Mouse (Mus musculus): ENCODE data around the gene Rnd1. TPM values are rescaled to one million over a fixed set of nuclear protein-coding genes. Genes with fewer than 3 reads are reported as not detected.

Gene Rnd1
- polyA plus RNA-seq, 1 experiment = 34.5 TPM

DNA sequence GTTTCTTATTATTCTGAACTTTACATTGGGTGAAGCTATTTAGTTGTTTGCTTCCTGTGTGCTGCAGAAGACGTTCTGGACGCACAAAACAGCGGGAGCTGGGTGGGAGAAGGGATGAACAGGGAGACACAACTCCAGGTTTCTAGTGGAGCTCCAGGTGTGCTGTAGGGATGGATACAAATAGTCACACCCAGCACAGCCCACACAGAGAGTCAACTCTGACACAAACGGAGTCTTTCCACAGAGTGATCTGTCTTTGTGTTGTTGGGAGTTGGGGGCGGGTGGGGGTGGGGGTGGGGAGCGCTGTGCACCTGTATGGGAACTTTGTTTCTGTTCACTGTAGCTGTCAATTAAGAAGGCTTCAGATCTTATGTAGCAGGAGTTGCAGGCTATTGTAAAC is 54.5 kb downstream of the Rnd1 start:
- H3K4me1 ChIP-seq (ENCODE audit: control insufficient read depth, insufficient read depth, low read length) = no peaks in the 10 kb centered on the region
- no peak overlapping the region for H3K27ac ChIP-seq (ENCODE audit: insufficient read depth, low read length)
- no peak for TF ChIP-seq POLR2A (IDR thresholded peaks at IDR 0.05; ENCODE audit: extremely low read depth, insufficient read depth, low read length)
- TF ChIP-seq CTCF (IDR thresholded peaks at IDR 0.05; ENCODE audit: extremely low read depth, insufficient read depth, low read length) = no peak
- no peak overlapping the region for H3K4me3 ChIP-seq (ENCODE audit: insufficient read depth, low read length)

DNA sequence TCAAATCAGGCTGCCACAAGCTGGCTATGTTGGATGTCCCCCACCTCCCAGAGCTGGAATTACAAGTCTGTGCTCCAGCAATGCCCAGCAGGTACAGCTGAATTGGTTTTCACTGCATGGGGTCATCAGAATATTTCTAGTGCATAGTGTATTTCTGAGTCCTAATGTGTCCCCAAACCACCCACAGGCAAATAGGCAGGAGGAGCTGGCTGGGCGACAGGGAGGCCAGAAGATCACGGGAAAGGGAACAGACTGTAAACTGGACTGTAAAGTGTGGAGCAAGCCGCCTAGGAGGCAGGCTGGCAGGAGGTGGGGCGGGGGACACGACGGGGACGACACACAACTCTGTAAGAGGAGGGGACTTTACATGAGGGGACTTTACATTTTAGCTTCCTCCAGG is 55.1 kb downstream of the Rnd1 start:
- no peak for TF ChIP-seq CTCF (IDR thresholded peaks at IDR 0.05; ENCODE audit: extremely low read depth, insufficient read depth, low read length)
- no peak for TF ChIP-seq POLR2A (IDR thresholded peaks at IDR 0.05; ENCODE audit: extremely low read depth, insufficient read depth, low read length)
- no peaks in the 10 kb centered on the region for H3K4me1 ChIP-seq (ENCODE audit: control insufficient read depth, insufficient read depth, low read length)
- no peak overlapping the region for H3K4me3 ChIP-seq (ENCODE audit: insufficient read depth, low read length)
- no peak overlapping the region for H3K27ac ChIP-seq (ENCODE audit: insufficient read depth, low read length)

DNA sequence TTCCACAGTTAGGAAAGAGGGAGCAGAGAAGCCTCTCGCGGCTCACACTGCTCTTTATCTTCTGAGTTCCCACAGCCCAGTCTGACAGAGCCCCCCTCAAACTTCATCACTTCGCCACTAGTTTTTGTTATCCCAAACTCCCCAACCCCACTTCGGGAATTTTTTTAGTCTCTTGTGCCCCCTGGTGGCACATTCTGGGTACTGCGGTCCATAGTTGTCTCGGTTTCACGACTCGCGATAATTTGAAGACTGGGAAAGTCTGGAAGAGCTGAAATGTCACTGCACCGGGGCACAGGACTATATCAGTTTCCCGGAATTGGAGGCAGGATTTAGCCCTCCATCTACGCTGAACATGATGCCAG is 60.1 kb downstream of the Rnd1 start:
- TF ChIP-seq CTCF (IDR thresholded peaks at IDR 0.05; ENCODE audit: extremely low read depth, insufficient read depth, low read length) (peak; percentile 74), POLR2A (IDR thresholded peaks at IDR 0.05; ENCODE audit: extremely low read depth, insufficient read depth, low read length) (no peak)

DNA sequence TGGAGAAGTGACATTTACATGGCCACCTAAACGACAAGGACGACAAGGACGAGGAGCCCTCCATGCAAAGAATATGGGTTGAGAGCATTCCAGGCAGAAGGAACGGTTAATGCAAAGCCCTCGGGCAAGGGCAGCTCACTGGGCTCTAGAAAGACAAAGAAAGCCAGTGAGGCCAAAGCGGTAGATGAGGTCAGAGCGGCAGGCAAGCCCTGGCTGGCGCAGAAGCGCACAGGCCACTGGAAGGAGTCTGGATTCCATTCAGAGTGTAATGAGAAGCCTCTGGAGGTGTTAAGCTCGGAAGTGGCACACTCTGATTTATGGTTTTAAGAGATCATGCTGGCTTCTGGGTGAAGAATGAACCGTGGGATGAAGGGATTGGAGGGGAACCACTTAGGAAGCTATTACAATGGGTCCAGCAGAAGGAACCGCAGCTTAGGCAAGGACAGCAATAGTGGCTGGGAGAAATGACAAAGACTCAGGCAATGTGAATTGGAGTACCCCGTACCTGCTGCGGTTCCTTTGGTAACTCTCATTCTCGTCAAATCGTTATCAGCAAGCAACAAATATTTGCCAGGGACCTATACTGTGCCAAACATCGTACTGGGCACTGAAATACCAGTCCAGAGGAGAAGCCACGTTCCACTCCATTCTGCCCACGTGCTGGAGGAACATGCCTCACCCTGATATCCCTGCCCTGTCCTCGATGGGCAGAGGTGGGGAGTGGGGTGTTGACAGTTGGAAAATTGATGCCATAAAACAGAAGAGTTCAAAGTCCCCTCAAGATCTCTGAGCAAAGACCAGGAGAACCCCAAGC is 60.7 kb downstream of the Rnd1 start:
- TF ChIP-seq POLR2A (IDR thresholded peaks at IDR 0.05; ENCODE audit: extremely low read depth, insufficient read depth, low read length) = no peak
- TF ChIP-seq CTCF (IDR thresholded peaks at IDR 0.05; ENCODE audit: extremely low read depth, insufficient read depth, low read length) = no peak
- Histone ChIP-seq H3K4me3 (ENCODE audit: insufficient read depth, low read length) (no peak overlapping the region), H3K4me1 (ENCODE audit: control insufficient read depth, insufficient read depth, low read length) (no peaks in the 10 kb centered on the region)

More for the DNA sequence above, 60.1 kb downstream of the Rnd1 start:
- Histone ChIP-seq H3K4me1 (ENCODE audit: control insufficient read depth, insufficient read depth, low read length) (no peaks in the 10 kb centered on the region), H3K4me3 (ENCODE audit: insufficient read depth, low read length) (no peak overlapping the region), H3K27ac (ENCODE audit: insufficient read depth, low read length) (no peak overlapping the region)

DNA sequence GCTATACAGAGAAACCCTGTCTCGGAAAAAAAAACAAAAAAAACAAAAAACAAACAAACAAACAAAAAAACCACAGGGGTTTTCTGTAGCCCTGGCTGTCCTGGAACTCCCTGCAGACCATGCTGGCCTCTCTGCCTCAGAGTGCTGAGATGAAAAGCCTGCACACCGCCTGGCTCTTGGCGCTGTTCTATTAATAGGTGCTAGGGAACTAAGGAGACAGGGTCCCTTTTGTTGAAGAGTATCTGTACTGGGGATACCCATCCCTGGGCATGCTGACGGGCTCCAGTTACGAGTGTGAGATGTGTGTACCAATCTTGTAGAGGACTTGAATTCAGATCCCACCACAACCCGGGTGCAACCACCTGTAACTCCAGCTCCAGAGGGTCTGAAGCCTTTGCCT is 61.5 kb downstream of the Rnd1 start:
- H3K4me1 ChIP-seq (ENCODE audit: control insufficient read depth, insufficient read depth, low read length) = no peaks in the 10 kb centered on the region
- no peak overlapping the region for H3K4me3 ChIP-seq (ENCODE audit: insufficient read depth, low read length)
- TF ChIP-seq POLR2A (IDR thresholded peaks at IDR 0.05; ENCODE audit: extremely low read depth, insufficient read depth, low read length) (no peak), CTCF (IDR thresholded peaks at IDR 0.05; ENCODE audit: extremely low read depth, insufficient read depth, low read length) (no peak)
- H3K27ac ChIP-seq (ENCODE audit: insufficient read depth, low read length) = no peak overlapping the region

More for the DNA sequence above, 60.7 kb downstream of the Rnd1 start:
- H3K27ac ChIP-seq (ENCODE audit: insufficient read depth, low read length) = no peak overlapping the region

DNA sequence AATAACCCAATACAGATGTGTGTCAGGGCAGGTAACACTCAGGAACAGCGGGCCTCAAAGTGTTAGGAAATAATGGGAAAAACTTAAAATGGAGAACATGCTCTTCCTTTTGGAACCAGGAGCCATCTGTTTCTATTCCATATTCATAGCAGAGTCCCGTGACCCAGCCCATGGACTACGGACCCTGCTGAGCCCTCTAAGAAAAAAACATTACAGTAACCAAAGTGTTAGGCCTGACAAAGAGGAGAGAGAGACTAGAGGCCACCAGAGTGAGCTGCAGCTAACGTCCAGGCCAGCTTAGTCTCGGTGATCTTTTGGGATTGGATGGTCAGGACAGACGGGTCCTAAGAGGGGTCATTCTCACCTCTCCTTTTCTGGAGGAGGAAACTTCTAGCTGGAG is 62.3 kb downstream of the Rnd1 start:
- H3K4me3 ChIP-seq (ENCODE audit: insufficient read depth, low read length) = no peak overlapping the region
- no peak overlapping the region for H3K27ac ChIP-seq (ENCODE audit: insufficient read depth, low read length)
- TF ChIP-seq CTCF (IDR thresholded peaks at IDR 0.05; ENCODE audit: extremely low read depth, insufficient read depth, low read length) (no peak), POLR2A (IDR thresholded peaks at IDR 0.05; ENCODE audit: extremely low read depth, insufficient read depth, low read length) (no peak)
- no peaks in the 10 kb centered on the region; the same call in 1 of the 2 replicates for H3K4me1 ChIP-seq (ENCODE audit: control insufficient read depth, insufficient read depth, low read length)

DNA sequence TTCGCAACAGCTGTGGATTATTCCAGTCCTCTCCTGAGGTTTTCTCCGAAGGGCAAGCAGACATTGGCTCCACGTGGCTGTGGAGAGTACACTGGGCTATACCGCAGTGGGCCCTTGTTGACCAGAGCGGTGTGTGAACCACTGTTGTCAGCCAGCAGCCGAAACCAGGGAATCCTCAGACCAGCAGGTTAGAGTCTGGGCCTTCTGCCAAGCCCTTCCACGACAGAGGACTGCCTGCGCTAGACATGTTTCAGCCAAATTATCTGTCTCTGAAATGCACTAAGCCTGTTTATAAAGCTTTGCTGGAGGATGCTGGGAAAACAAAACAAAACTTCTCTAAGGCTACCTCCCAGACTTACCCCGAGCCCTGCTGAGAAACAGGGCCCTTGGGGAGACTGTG is 62.7 kb downstream of the Rnd1 start:
- Histone ChIP-seq H3K4me3 (ENCODE audit: insufficient read depth, low read length) (no peak overlapping the region), H3K4me1 (ENCODE audit: control insufficient read depth, insufficient read depth, low read length) (no peaks in the 10 kb centered on the region; the same call in 1 of the 2 replicates), H3K27ac (ENCODE audit: insufficient read depth, low read length) (no peak overlapping the region)
- TF ChIP-seq CTCF (IDR thresholded peaks at IDR 0.05; ENCODE audit: extremely low read depth, insufficient read depth, low read length) (no peak), POLR2A (IDR thresholded peaks at IDR 0.05; ENCODE audit: extremely low read depth, insufficient read depth, low read length) (no peak)

Other genes starting within 250 kb of the Rnd1 start
- gene Olfr282, start 246.2 kb downstream of the Rnd1 start, polyA plus RNA-seq (2012; rRNA removed) = not detected in 2 replicates
- gene Olfr281, start 224.9 kb downstream of the Rnd1 start, polyA plus RNA-seq (2012; rRNA removed) = not detected in 2 replicates
- gene OR5BS1P, start 207.6 kb downstream of the Rnd1 start, polyA plus RNA-seq (2012; rRNA removed) = not detected in 2 replicates
- not detected in 2 replicates for gene Lalba, start 194.7 kb downstream of the Rnd1 start, polyA plus RNA-seq (2012; rRNA removed)
- 0.04 and 0.19 TPM in 2 replicates for gene Olfr279, start 185.1 kb downstream of the Rnd1 start, polyA plus RNA-seq (2012; rRNA removed)
- gene Kansl2, start 143.2 kb downstream of the Rnd1 start, polyA plus RNA-seq (2012; rRNA removed) = 52.9 and 55.7 TPM in 2 replicates
- 17.4 and 17.9 TPM in 2 replicates for gene Ccnt1, start 106.5 kb downstream of the Rnd1 start, polyA plus RNA-seq (2012; rRNA removed)
- not detected in 2 replicates for gene 4930415O20Rik, start 106.5 kb downstream of the Rnd1 start, polyA plus RNA-seq (2012; rRNA removed)
- gene Adcy6, start 67.4 kb downstream of the Rnd1 start, polyA plus RNA-seq (2012; rRNA removed) = 38.2 and 44.3 TPM in 2 replicates
- 339 and 348 TPM in 2 replicates for gene Cacnb3, start 46.6 kb downstream of the Rnd1 start, polyA plus RNA-seq (2012; rRNA removed)
- 53.4 and 60.5 TPM in 2 replicates for gene Ddx23, start 14.6 kb downstream of the Rnd1 start, polyA plus RNA-seq (2012; rRNA removed)
- gene Ccdc65, start 30.7 kb upstream of the Rnd1 start, polyA plus RNA-seq (2012; rRNA removed) = 9.3 and 10.6 TPM in 2 replicates
- 2.1 TPM in 2 replicates for gene Fkbp11, start 50.7 kb upstream of the Rnd1 start, polyA plus RNA-seq (2012; rRNA removed)
- gene Arf3, start 85.8 kb upstream of the Rnd1 start, polyA plus RNA-seq (2012; rRNA removed) = 701 and 730 TPM in 2 replicates
- 2.6 and 3.1 TPM in 2 replicates for gene Wnt10b, start 100.7 kb upstream of the Rnd1 start, polyA plus RNA-seq (2012; rRNA removed)
- 0.15 and 0.17 TPM in 2 replicates for gene Wnt1, start 112.4 kb upstream of the Rnd1 start, polyA plus RNA-seq (2012; rRNA removed)
- gene Ddn, start 132.0 kb upstream of the Rnd1 start, polyA plus RNA-seq (2012; rRNA removed) = 723 and 876 TPM in 2 replicates
- 71.3 and 75.7 TPM in 2 replicates for gene Prkag1, start 154.1 kb upstream of the Rnd1 start, polyA plus RNA-seq (2012; rRNA removed)
- 33.0 and 37.9 TPM in 2 replicates for gene Kmt2d, start 193.7 kb upstream of the Rnd1 start, polyA plus RNA-seq (2012; rRNA removed)
- gene Rhebl1, start 217.1 kb upstream of the Rnd1 start, polyA plus RNA-seq (2012; rRNA removed) = 18.3 and 19.9 TPM in 2 replicates
- 0.25 and 0.28 TPM in 2 replicates for gene Dhh, start 221.1 kb upstream of the Rnd1 start, polyA plus RNA-seq (2012; rRNA removed)
- 24.7 and 27.1 TPM in 2 replicates for gene Lmbr1l, start 240.8 kb upstream of the Rnd1 start, polyA plus RNA-seq (2012; rRNA removed)

All from cortical plate, adult 2 months (tissue).